Mouse (Mus musculus) liver, embryonic 14.5 days (tissue): ENCODE results near the gene Pabpc6.

ENCODE experiments used
- CTCF ChIP-seq: IDR thresholded peaks from 2 replicates; pipeline ENCODE4 v1.5.1; 2016; ENCODE audit warnings: antibody characterized with exemption, low read depth, control low read depth
- EP300 ChIP-seq: IDR thresholded peaks from 2 replicates; pipeline ENCODE4 v1.6.1; 2016; ENCODE audit warnings: antibody characterized with exemption, low read depth

- TF ChIP-seq EP300 (no peak), CTCF (no peak)
Measured at GRCm38 (mm10) chr17:9675175-9675789, 5.8 kb upstream of the Pabpc6 start.
